Mouse (Mus musculus) B cell, adult 2 months (primary cell): ENCODE measurements around the gene Adam12.

ENCODE experiments used
- DNase-seq, 2 experiments: peaks; one replicate each; pipeline ENCODE4 v3.0.0; 2022

The Adam12 gene

DNA sequence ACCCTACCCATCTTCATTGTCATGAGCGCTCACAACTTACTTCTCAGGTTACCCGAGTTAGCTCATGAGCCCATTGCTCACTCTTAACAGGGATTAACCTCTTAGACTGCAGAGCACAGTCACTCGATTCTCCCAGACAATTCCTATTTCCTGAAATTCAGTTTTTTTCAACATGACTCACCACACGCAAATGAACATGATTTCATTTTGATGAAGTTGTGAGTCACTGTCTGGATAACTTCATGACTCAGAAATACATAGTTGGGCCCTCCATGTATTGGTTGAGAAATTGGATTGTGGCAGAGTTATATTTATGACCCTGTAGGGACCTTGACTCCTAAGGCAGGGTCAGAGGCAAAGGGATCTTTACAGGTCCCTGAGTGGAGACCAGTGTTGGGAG lies 230.4 kb downstream of the Adam12 start:
- DNase-seq, result no peak

GRCm38 (mm10) chr7:133990930-133991329 lies 241.0 kb downstream of the Adam12 start:
- no peak for DNase-seq

DNA sequence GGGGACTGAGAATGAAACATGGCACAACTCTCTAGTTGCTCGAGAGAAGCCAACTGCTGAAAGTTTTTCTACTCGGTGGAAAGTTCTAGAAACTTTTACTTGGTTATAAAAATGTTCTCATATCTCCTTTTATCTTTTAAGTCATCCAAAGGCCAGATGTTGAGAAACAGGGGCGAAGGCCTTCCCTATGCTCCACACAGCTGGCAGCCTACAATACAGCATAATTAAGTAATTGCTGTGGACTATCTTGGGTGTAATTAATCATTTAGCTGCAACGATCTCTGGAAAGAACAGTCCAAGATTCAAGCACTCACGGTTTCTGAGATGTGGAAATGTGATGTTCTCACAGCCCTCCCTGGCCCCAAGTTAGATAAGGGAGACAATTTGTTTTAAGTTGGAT lies 243.6 kb downstream of the Adam12 start:
- DNase-seq, result no peak

GRCm38 (mm10) chr7:133986201-133986600 lies 245.7 kb downstream of the Adam12 start:
- no peak for DNase-seq

GRCm38 (mm10) chr7:133985648-133986047 lies 246.3 kb downstream of the Adam12 start:
- DNase-seq, result no peak

- DNase-seq, result no peak
Measured at GRCm38 (mm10) chr7:133976388-133977122, 255.4 kb downstream of the Adam12 start.

- DNase-seq, result no peak
Measured at GRCm38 (mm10) chr7:133971086-133971485, 260.9 kb downstream of the Adam12 start.

GRCm38 (mm10) chr7:133970407-133970806 lies 261.5 kb downstream of the Adam12 start:
- DNase-seq, result no peak

DNA sequence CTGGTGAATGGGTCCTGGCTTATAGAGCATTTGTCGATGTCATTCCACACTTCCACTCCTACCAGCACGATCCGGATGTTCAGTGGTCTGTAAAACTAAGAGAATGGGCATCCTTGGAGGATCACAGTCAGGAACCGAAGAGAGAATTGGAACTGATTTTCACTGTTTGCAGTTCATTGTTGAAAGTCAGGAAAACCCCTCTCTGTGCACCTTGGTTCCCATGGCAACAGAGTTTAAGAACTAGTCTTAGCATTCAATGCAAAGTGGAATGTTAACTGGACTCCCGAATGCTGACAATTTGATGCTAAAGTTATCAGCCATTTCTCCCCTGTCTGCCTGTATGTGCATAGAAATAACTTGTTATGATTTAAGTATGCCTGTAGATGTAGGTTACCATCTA lies 264.0 kb downstream of the Adam12 start:
- DNase-seq, result no peak

DNA sequence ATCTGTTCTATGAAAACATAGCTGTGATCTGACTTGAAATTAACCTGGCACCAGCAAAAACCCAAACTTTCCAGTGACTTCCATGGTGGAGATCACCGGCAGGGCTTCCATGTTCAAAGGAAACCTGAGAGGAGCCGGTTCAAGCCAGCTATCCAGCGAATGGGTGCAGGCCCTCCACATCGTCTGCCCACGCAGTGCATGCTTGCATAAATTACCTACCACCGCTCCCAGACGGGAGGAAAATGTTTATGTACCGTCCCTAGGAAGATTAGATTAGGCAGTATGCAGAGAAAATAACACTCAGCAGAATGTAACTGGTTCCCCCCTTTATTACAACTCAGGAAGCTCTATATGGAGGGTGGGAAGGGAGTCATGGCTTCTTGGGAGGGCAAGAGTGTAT lies 268.4 kb downstream of the Adam12 start:
- DNase-seq, result no peak

DNA sequence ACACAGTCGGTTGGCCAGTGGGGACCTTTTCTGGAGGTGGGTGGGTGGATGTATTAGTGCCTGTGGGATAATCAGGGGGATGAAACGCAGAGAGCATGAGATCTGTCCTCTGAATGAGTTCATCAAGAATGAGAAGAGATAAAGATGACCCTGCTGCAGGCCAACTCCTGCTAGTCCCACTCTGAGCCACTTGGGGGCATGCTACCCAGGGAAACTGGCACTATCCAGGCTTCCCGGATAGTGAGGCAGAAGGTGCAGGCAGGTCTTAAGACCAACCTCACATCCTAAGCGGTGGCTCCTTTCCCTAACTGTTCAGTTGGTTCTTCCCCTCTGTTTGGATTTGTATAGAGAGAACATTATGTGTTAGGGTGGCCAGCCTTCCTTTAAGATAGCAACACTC lies 272.7 kb downstream of the Adam12 start:
- DNase-seq, result no peak

GRCm38 (mm10) chr7:133957873-133958272 lies 274.1 kb downstream of the Adam12 start:
- DNase-seq, result no peak

- no peak for DNase-seq
Measured at GRCm38 (mm10) chr7:133954111-133955091, 277.5 kb downstream of the Adam12 start.

DNA sequence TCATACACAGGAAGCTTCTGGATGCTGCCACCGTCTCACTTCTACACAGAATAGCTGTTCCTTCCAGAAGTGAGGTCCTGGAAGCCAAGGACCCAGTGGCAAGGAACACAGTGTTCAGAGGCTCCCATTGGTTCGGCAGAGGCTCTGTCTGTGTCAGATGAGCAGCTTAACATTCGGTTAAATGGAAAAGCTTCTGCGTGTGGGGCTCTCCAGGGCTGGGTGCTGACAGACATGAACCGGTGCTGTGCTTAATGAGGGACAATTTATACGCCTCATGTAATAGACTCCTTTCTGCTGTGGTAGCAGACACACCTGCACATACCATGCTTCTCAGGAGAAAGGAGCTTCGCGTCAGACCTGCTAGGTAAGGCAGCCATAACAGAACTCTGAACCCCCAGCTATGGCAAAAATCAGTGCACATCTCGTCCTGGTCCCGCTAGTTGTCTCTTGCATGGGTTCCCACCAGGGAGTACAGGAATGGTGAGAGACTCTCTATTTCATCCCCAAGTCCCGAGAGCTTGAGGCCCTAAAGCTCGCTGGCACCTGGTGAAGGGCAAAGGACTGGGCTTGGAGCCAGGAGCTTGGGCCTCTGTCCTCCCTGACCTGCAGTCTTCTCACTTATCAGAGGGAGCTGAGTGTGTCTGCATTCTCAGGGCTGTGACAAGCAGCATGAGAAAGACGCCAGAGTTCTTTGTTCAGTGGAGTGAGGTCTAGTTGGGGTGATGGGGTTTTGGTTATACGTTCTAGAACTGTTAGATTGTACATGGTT lies 280.0 kb downstream of the Adam12 start:
- no peak for DNase-seq

GRCm38 (mm10) chr7:133947360-133947759 lies 284.6 kb downstream of the Adam12 start:
- DNase-seq, result no peak

DNA sequence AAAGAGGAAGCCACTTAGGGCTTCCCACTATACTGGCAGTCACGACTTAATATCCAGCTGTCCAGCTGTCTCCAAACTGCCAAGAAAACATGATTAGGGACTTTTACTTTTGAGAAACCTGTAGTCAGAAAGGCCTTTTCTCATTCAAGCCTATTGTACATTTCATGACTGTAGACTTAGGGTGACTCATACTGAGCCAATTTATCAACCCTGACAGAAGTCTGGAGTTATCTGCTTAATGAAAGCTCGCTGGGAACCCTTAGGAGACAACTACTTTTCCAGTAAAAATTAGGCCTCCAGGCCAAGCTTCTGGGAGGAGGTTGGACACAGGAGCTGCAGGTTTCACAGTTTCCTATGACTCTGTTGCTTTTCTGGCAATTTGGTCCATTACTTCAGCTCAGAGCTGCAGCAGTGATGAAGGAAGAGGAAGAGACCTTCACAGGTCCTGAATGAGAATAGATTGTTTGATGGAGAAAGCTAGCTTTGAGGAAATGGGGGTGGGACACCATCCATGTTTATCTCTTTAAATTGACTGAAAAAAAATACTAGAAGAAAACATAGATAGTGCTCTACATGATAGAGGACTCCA lies 285.1 kb downstream of the Adam12 start:
- DNase-seq, result no peak

DNA sequence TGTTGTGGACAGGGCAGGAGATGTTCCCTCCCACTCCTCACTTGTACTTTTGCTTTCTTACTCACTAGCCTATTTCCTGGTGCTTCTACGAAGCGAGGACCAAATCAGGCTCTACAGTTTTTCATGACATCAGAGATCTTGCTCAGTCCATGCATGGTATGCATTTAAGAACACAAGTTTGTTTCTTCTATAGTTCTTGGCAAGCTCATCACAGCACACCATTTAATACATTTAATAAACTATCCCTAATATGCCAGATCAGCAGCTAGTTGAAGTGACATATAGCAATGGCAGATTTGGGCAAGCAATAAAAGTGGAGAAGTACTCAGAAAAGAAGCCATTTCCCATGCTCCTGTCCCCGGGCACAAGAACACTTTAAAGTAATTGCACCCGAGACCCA lies 285.8 kb downstream of the Adam12 start:
- DNase-seq, result no peak

- no peak for DNase-seq
Measured at GRCm38 (mm10) chr7:133940405-133940804, 291.5 kb downstream of the Adam12 start.

GRCm38 (mm10) chr7:133937473-133937872 lies 294.5 kb downstream of the Adam12 start:
- no peak for DNase-seq

DNA sequence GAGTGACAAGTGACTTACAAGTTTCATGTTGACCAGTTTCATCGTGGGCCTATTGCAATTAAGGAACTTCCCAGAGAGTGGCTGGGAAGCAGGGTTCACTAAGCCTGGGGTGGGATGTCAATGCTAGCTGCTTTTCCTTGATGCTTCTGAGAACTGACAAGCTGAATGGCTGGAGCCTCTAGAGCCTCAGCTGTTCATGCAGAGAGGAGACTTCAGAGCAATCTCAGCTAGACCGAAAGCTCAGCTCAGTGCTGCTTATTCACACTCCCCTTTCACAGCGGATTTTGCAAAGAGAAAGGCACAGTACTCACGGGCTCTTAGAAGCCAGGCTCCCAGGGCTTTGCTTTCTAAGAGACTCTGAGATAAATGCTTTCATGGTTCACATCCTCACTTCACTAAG lies 295.6 kb downstream of the Adam12 start:
- DNase-seq, result no peak

DNA sequence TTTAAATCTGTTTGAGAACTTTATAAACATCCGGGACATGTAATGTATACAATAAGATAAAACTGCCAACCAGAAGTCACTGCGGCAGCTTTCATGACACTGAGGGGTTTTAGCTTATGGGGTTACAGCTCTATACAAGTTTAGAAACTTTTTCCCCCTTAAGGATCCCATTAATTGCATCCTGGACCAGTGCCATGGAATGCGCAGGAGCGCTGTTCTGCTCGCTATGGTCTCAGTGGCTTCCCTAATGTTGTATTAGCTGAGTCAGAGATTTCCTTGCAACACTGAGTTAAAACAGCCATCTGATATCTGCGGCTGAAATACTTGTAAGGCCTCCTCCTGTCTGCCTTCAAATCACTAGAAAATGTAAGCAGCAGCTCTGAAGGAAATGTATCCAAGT lies 298.6 kb downstream of the Adam12 start:
- DNase-seq, result no peak

DNA sequence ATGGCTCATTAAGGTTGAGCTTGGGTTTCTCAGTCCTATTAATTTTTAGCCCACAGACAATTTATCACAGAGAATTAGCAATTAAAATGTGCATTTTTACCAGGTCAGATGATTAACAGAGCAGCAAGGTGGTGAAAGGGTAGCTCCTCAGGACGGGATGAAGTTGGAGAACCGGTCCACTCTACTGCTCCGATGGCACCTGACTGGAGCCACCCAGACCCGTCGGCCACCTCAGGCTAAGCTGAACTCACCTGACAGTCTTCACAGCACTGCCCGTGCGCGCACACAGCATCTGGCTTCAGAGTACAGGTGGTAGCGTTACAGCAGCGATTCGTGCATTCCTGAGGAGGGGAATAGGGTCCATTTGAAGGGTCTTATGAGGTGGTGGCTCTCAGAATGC lies 300.5 kb downstream of the Adam12 start:
- DNase-seq, result no peak

GRCm38 (mm10) chr7:133928981-133929380 lies 303.0 kb downstream of the Adam12 start:
- DNase-seq, result no peak
